Mouse (Mus musculus) limb, embryonic 10.5 days (tissue): ENCODE data around the gene Dusp22. TPM values are rescaled to one million over a fixed set of nuclear protein-coding genes. Genes with fewer than 3 reads are reported as not detected.

Source experiments
- polyA plus RNA-seq: library from polyadenylated mRNA; unstranded; fragments of >200 nt; fragmentation: Nextera tagmentation; extraction: Ambion mirVana; gene quantifications from 2 replicates; pipeline ENCODE4 v1.2.1, GENCODE M21; 2016

Gene Dusp22
- polyA plus RNA-seq, 1 experiment from 2014 or later: 17.5 TPM

Other genes starting within 250 kb of the Dusp22 start
- gene Uqcrfs1, start 114.6 kb upstream of the Dusp22 start, polyA plus RNA-seq: 228 and 233 TPM in 2 replicates
- not detected in 2 replicates for gene Irf4, start 89.2 kb downstream of the Dusp22 start, polyA plus RNA-seq